Mouse (Mus musculus): Measurements from ENCODE around the gene Rtn4r.

- no peak for TF ChIP-seq ZNF384 (IDR thresholded peaks at IDR 0.05; ENCODE audit: low read depth, low read length)
- TF ChIP-seq HCFC1 (IDR thresholded peaks at IDR 0.05; ENCODE audit: borderline replicate concordance, insufficient read depth, low read length) = no peak
- TF ChIP-seq CHD2 (IDR thresholded peaks at IDR 0.05; ENCODE audit: low read depth, low read length) = no peak
Observed at GRCm38 (mm10) chr16:18081149-18081827, 46.2 kb upstream of the Rtn4r start.
